Comparison of ENCODE assay signal across 26 mouse cellular contexts in genomic region chr17:56986105-56986805, GRCm38 (mm10). TPM values are rescaled to one million over a fixed set of nuclear protein-coding genes. Genes with fewer than 3 reads are reported as not detected.
DNase-seq lines count a peak whose midpoint lies in the region.
"Had no signal": no experiment of that assay in that cellular context is flagged by ENCODE, and none has a peak within 500 bp of the region (broad histone marks: within the 10 kb centered on the region; RNA-seq: fewer than 3 reads in every experiment).

No protein-coding gene starts in this region.

- no peaks in the 10 kb centered on the region for H3K27me3 ChIP-seq in heart, embryonic 10.5 days (ENCODE audit: insufficient read depth, poor library complexity, severe bottlenecking)
- H3K27me3 ChIP-seq: embryonic facial prominence, embryonic 13.5 days; forebrain, embryonic 13.5 days; heart, embryonic 15.5 days; intestine, embryonic 15.5 days had no signal

- intact Hi-C loops in left cerebral cortex, postnatal 25 days (cut with DNase I) = loop anchor here (5.0 kb wide), 1 partner anchor 179 kb away; no protein-coding TSS in a partner anchor

- H3K36me3 ChIP-seq in heart, embryonic 10.5 days = 0 out of 2 replicates have a peak, but pooled peaks cover 3% of the 10 kb centered on the region
- H3K36me3 ChIP-seq: embryonic facial prominence, embryonic 13.5 days; heart, embryonic 15.5 days; hindbrain, embryonic 10.5 days; intestine, embryonic 15.5 days had no signal

- H3K27ac ChIP-seq in heart, embryonic 10.5 days = no peak overlapping the region
- H3K27ac ChIP-seq: embryonic facial prominence, embryonic 13.5 days; forebrain, embryonic 13.5 days; heart, embryonic 15.5 days; hindbrain, embryonic 10.5 days; hindbrain, embryonic 14.5 days; intestine, embryonic 15.5 days had no signal

- H3K9me3 ChIP-seq in heart, embryonic 10.5 days = no peaks in the 10 kb centered on the region
- H3K9me3 ChIP-seq: embryonic facial prominence, embryonic 13.5 days; forebrain, embryonic 13.5 days; G1E; heart, embryonic 15.5 days; hindbrain, embryonic 10.5 days; intestine, embryonic 15.5 days had no signal

- peaks cover 5% of the 10 kb centered on the region for H3K4me1 ChIP-seq in heart, embryonic 10.5 days

- WGBS in heart, embryonic 10.5 days = 84% methylated on average over 3 of the region's 3 CpGs

- no peak overlapping the region for H3K4me3 ChIP-seq in heart, embryonic 10.5 days
- H3K4me3 ChIP-seq: embryonic facial prominence, embryonic 13.5 days; forebrain, embryonic 13.5 days; heart, embryonic 15.5 days; hindbrain, embryonic 10.5 days; intestine, embryonic 15.5 days had no signal

- DNase-seq in heart, embryonic 10.5 days (ENCODE audit: low spot score) = peak; percentile 58
- no peak for DNase-seq in heart, adult 9 months (ENCODE audit: low spot score in 2 of 2)
- peak; percentile 25 for DNase-seq in testis, postnatal 10 days (ENCODE audit: low spot score)
- DNase-seq in testis, postnatal 14 days (ENCODE audit: low spot score) = no peak
- peak; percentile 62 for DNase-seq in fat pad, adult 2 months (ENCODE audit: extremely low read depth, low read depth, low spot score)
- DNase-seq in cerebellum, adult 9-10 months = no peak
- DNase-seq in left cerebral cortex, postnatal 25 days (ENCODE audit: low spot score in 2 of 2) = no peak
- DNase-seq: adrenal gland, adult 2 months; B cell, adult 2 months; cerebellum, adult 11-12 months; cerebellum, adult 9-11 months; cerebellum, postnatal 36 days; forebrain, postnatal 0 days; gastrocnemius, postnatal 14 days; heart, postnatal 14 days had no signal

RNA-seq across cellular contexts. Expression of gene Clpp, which starts 3.9 kb away (rescaled TPM):
- polyA plus RNA-seq in heart, embryonic 10.5 days (2016; fragmentation: Nextera tagmentation; extraction: Ambion mirVana) = 144 and 165 TPM in 2 replicates
- total RNA-seq in left cerebral cortex, postnatal 25 days (2021) = 10 to 100 TPM; 56.1 to 67.9 TPM

RNA-seq across cellular contexts. Expression of gene Acer1, which starts 4.3 kb away (rescaled TPM):
- not detected in 2 replicates for polyA plus RNA-seq in heart, embryonic 10.5 days (2016; fragmentation: Nextera tagmentation; extraction: Ambion mirVana)
- not detected for total RNA-seq in left cerebral cortex, postnatal 25 days (2021)
- total RNA-seq: forebrain, postnatal 0 days; G1E; gastrocnemius, adult 18-20 months; gastrocnemius, postnatal 14 days; granulocyte monocyte progenitor cell, adult 5-6 weeks; heart, postnatal 14 days had no signal
- polyA plus RNA-seq: forebrain, embryonic 13.5 days; forebrain, postnatal 0 days; G1E; heart, embryonic 11.5 days; hindbrain, embryonic 10.5 days; hindbrain, embryonic 14.5 days had no signal

RNA-seq across cellular contexts. Expression of gene Alkbh7, which starts 10.9 kb away (rescaled TPM):
- 49.6 and 59.7 TPM in 2 replicates for polyA plus RNA-seq in heart, embryonic 10.5 days (2016; fragmentation: Nextera tagmentation; extraction: Ambion mirVana)
- 10 to 100 TPM; 23.1 to 23.7 TPM for total RNA-seq in left cerebral cortex, postnatal 25 days (2021)

RNA-seq across cellular contexts. Expression of gene Pspn, which starts 13.6 kb away (rescaled TPM):
- polyA plus RNA-seq in heart, embryonic 10.5 days (2016; fragmentation: Nextera tagmentation; extraction: Ambion mirVana) = 0.53 TPM in 1 of 2 replicates, not detected in the other
- not detected for total RNA-seq in left cerebral cortex, postnatal 25 days (2021)
- total RNA-seq: adrenal gland, adult 2 months; forebrain, postnatal 0 days; G1E; gastrocnemius, adult 18-20 months; gastrocnemius, postnatal 14 days; granulocyte monocyte progenitor cell, adult 5-6 weeks; heart, postnatal 14 days had no signal
- polyA plus RNA-seq: CD4-positive, CD25-positive, alpha-beta regulatory T cell, adult 4 months; embryonic facial prominence, embryonic 13.5 days; forebrain, embryonic 13.5 days; forebrain, postnatal 0 days; G1E; heart, embryonic 15.5 days; hindbrain, embryonic 10.5 days had no signal

RNA-seq across cellular contexts. Expression of gene Gtf2f1, which starts 24.8 kb away (rescaled TPM):
- polyA plus RNA-seq in heart, embryonic 10.5 days (2016; fragmentation: Nextera tagmentation; extraction: Ambion mirVana) = 39.4 and 56.0 TPM in 2 replicates
- 10 to 100 TPM; 53.7 to 58.9 TPM for total RNA-seq in left cerebral cortex, postnatal 25 days (2021)

Comparison
In these comparisons a context has a peak if more than half of its experiments do, and no peak if none do; other contexts are left out.
1. DNase-seq: peak in heart, embryonic 10.5 days (single experiment), testis, postnatal 10 days (single experiment) and fat pad, adult 2 months (single experiment); none in heart, adult 9 months (0 of 2), testis, postnatal 14 days (single experiment), cerebellum, adult 9-10 months (single experiment) and left cerebral cortex, postnatal 25 days (0 of 2).